Mouse (Mus musculus): ENCODE measurements around the gene Bet1l.

GRCm38 (mm10) chr7:140880865-140881515 lies 23.6 kb upstream of the Bet1l start:
- TF ChIP-seq POLR2A (IDR thresholded peaks at IDR 0.05; ENCODE audit: low read depth, low read length) (no peak), CTCF (IDR thresholded peaks at IDR 0.05; ENCODE audit: extremely low read depth, insufficient read length, insufficient replicate concordance, low read depth, low read length) (no peak)

Data from small intestine, adult 2 months (tissue).